Mouse (Mus musculus) lung, adult 2 months (tissue): ENCODE data around the gene Arhgef7. TPM values are rescaled to one million over a fixed set of nuclear protein-coding genes. Genes with fewer than 3 reads are reported as not detected.

Source experiments
- DNase-seq: peaks from one replicate; pipeline ENCODE4 v3.0.0; 2022
- H3K4me1 ChIP-seq: fragments of 200-500 bp; 2 replicates; pipeline ENCODE4 v1.6.1; 2011; ENCODE audit warnings: low read length; ENCODE audit not compliant: control insufficient read depth, insufficient read depth
- H3K4me3 ChIP-seq: fragments of 200-500 bp; replicated peaks from 2 replicates; pipeline ENCODE3; 2011; ENCODE audit warnings: low read depth, mild to moderate bottlenecking, control low read depth, low read length; ENCODE audit errors: extremely low read depth
- CTCF ChIP-seq: fragments of 200-500 bp; IDR thresholded peaks from 2 replicates; pipeline ENCODE4 v1.5.1; 2011; ENCODE audit warnings: mild to moderate bottlenecking, low read length, control low read depth; ENCODE audit not compliant: insufficient read depth
- POLR2A ChIP-seq: fragments of 200-500 bp; IDR thresholded peaks from 2 replicates; pipeline ENCODE4 v1.6.1; 2011; ENCODE audit warnings: low read depth, mild to moderate bottlenecking, control low read depth, low read length, borderline replicate concordance; ENCODE audit errors: extremely low read depth
- WGBS: fragments of 180-500 bp; shearing (Covaris S2); methylation state at CpG from one replicate; pipeline ENCODE4 v1.1.7; 2018; 5-methylcytosine and 5-hydroxymethylcytosine counted together
- polyA plus RNA-seq: library from polyadenylated mRNA; depleted of rRNA; stranded (reverse); fragments of >200 nt; gene quantifications from 2 replicates; pipeline ENCODE4 v1.2.3, GENCODE M21; 2012

Arhgef7 gene
- polyA plus RNA-seq, 1 experiment = 56.2 TPM

DNA sequence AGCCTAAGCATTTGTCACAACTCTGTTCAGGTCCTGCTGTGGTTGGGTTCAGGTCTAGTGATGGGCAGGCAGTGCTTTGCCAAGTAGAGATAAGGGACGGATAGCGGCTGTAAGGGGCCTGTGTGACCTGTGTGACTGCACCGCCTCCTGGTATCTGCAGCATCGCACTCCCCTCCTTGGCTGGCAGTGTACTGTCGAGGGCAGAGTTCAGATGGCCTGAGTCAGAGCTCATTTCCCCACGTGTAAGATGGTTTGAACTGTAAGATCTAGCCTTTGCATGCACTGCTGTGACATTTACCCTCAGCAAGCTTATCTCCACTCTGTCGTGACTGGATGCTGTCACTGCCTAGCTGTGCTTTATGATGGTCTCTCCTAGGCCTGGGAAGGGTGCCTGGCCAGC, 48.4 kb downstream of the Arhgef7 start:
- DNase-seq = no peak
- 43% methylated on average over 7 of the region's 7 CpGs for WGBS
- H3K4me3 ChIP-seq = no peak overlapping the region
- no peak for TF ChIP-seq CTCF
- no peak for TF ChIP-seq POLR2A
- H3K4me1 ChIP-seq = peaks cover 26% of the 10 kb centered on the region

- DNase-seq = no peak
- Histone ChIP-seq H3K4me3 (no peak overlapping the region), H3K4me1 (peaks cover 30% of the 10 kb centered on the region)
- no peak for TF ChIP-seq POLR2A
- TF ChIP-seq CTCF = no peak
- WGBS = 90% methylated on average over 8 of the region's 8 CpGs
These were observed 49.1 kb downstream of the Arhgef7 start for GRCm38 (mm10) chr8:11776451-11777180.

DNA sequence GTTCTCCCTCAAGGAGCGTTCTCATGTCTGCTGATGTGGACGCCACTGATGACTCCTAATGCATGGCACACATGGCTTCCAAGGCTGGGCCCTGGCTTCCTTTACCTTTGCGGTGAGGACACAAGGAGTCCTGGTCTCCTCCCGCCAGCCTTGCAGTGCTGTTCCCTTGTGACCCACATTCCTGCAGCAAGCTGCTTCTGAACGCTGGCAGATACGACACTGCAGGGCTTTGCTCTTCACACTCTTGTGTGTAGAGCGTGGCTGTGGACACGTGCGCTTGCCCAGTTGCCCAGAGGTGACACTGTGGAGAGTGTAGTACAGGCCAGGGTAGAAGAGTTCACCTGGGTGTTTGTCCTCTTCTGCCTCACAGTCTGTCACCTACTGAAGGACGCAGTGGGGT, 49.7 kb downstream of the Arhgef7 start:
- peaks cover 30% of the 10 kb centered on the region for H3K4me1 ChIP-seq
- TF ChIP-seq POLR2A (no peak), CTCF (no peak)
- no peak overlapping the region for H3K4me3 ChIP-seq
- WGBS = 67% methylated on average over 10 of the region's 10 CpGs
- DNase-seq = no peak

DNA sequence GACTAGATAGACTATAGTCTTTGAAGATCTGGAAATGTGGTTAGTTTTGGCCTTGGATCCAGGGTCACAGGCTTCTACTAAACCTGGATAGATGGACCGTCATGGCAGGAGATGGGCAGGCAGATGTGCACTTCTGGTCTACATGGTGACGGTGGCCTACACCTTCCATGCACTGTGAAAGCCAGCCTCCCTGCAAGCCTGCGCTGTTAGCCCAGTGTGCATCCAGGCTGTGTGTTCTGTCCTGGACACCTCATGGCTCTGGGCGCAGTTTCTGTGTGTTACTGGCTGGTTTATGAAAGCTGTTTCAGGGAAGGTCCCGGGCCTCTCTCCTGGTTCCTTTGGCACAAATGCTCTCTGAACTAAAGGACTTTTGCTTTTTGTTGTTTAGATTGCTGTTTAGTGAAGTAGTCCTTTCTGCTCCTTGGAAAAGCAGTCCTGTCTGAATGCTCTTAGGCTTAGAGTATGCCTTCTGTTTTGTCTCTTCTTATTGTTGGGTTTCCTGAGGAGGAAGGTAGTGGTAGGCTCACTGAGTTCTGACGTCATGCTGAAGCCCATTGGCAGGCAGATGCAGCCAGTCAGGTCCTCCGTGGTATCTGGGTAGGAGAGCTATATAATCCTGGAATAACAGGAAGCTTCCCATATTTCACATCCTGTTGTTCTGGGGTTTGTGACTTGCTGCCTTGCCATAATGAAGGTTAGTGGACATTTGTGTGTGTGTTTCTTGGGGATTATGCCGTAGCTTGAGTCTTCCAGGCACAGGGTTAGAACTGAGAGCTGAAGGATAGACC, 51.3 kb downstream of the Arhgef7 start:
- no peak for DNase-seq
- Histone ChIP-seq H3K4me1 (peaks cover 30% of the 10 kb centered on the region), H3K4me3 (peak overlapping the region; percentile 31)
- no peak for TF ChIP-seq CTCF
- peak; percentile 35; the same call in 1 of the 2 replicates for TF ChIP-seq POLR2A
- WGBS = 60% methylated on average over 8 of the region's 8 CpGs

GRCm38 (mm10) chr8:11779844-11780634, 52.5 kb downstream of the Arhgef7 start:
- no peak for DNase-seq
- Histone ChIP-seq H3K4me1 (peaks cover 23% of the 10 kb centered on the region), H3K4me3 (peak overlapping the region; percentile 33)
- TF ChIP-seq POLR2A (no peak), CTCF (no peak)
- 43% methylated on average over 10 of the region's 10 CpGs for WGBS

DNA sequence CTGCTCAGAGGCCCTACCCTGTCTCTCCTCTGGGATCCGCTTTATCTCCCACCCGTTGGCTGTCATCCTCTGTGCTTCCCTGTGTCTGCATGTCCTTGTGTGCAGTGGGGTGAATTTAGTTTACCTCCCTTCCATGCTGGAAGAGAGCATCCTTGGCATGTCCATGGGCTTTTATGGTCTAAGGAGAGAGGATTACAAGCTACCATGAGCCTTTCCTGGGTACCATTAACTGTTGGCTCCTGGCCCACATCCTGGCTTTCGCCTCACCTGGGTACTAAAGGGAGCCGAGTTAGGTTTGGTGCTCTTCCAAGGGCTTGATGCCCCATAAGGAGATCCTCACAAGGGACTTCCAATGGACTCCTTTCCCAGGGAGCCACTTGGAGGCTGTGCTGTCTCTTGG, 53.1 kb downstream of the Arhgef7 start:
- TF ChIP-seq CTCF (no peak), POLR2A (no peak)
- Histone ChIP-seq H3K4me3 (peak overlapping the region; percentile 33), H3K4me1 (peaks cover 23% of the 10 kb centered on the region)
- no peak for DNase-seq
- 53% methylated on average over 4 of the region's 4 CpGs for WGBS

DNA sequence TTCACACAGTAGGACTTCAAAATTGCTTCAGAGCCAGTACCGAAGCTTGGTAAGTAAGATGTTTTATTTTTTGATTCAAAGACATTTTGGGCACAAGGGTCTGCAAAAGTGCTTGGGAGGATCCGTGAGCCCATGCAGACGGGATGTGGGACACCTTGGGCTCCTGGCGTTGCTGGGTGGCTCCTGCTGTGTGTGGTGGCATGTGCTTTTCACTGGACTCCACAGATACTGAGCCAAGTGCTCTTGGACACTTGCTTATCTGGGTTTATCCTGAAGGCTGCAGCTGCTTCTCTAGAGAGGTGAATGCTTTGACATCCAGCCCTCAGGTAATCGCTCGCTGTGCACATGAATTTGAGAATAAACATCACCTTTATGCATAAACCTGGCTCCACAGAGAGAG, 55.1 kb downstream of the Arhgef7 start:
- H3K4me3 ChIP-seq = no peak overlapping the region
- TF ChIP-seq CTCF (no peak), POLR2A (no peak)
- 83% methylated on average over 6 of the region's 6 CpGs for WGBS
- DNase-seq = no peak
- peaks cover 21% of the 10 kb centered on the region for H3K4me1 ChIP-seq

DNA sequence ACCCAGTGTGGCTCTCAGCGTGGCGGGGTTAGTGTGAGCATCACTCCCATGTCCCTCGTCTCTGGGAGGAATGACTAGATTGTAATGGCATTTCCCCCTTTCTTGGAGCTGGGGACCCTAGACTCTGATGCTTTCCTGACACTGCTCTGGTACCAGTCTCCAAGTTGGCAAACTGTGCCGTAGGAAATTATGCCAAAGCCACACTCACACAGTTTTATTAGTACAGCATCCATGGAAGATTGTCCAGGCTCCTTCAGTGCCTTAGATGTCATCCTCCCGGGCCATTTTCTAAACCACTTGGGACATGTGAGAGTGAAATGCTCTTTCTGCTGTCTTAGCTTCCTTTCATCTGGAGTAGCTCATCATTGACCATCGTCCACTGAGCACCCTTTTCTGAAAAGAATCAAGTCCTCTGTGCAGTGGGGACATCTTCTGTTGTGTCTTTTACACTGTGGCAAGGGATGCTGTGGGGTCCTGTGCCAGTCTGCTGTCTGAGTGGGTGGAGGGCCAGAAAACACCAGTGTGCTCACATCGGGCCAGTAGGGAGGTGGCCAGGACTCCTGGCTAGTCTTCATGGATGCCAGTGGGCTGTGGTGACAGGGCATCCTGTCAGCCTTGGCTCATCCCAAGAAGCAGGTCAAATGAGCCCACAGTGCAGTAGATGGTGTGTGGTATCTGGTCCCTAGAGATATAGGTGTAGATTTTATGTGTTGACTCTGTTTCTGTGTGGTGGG, 56.5 kb downstream of the Arhgef7 start:
- peaks cover 12% of the 10 kb centered on the region for H3K4me1 ChIP-seq
- H3K4me3 ChIP-seq = no peak overlapping the region
- TF ChIP-seq CTCF (no peak), POLR2A (no peak)
- DNase-seq = no peak
- 64% methylated on average over 7 of the region's 7 CpGs for WGBS

DNA sequence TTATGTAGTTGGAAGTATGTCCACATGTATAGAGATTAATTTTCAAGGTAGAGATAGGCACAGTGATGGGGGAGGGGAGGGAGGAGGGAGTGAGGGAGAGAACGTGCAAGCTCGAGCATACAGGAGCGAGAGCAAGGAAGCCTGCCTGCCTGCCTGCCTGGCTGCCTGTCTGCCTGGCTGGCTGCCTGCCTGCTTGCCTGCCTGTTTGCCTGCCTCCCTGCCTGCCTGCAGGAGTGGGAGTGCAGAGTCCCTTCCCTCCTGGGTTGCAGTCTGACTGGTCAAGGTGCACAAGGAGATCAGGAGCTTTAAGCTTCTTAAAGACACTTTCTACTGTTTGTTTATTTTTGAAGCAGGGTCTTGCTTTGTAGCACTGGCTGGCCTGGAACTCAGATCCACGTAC, 57.6 kb downstream of the Arhgef7 start:
- Histone ChIP-seq H3K4me3 (no peak overlapping the region), H3K4me1 (peaks cover 12% of the 10 kb centered on the region)
- DNase-seq = no peak
- WGBS = 37% methylated on average over 4 of the region's 4 CpGs
- TF ChIP-seq CTCF (no peak), POLR2A (no peak)
